Mouse (Mus musculus) brain, embryonic 14.5 days (tissue): Measurements from ENCODE around the gene Cftr. TPM values are rescaled to one million over a fixed set of nuclear protein-coding genes. Genes with fewer than 3 reads are reported as not detected.

Experiments
- DNase-seq: peaks from one replicate; pipeline ENCODE4 v3.0.0-alpha.2; 2011; ENCODE audit warnings: low read depth
- CTCF ChIP-seq: fragments of 200-500 bp; IDR thresholded peaks from 2 replicates; pipeline ENCODE4 v1.5.1; 2012; ENCODE audit warnings: inconsistent platforms, mild to moderate bottlenecking, moderate library complexity, borderline replicate concordance; ENCODE audit not compliant: insufficient read depth, insufficient read length; ENCODE audit errors: extremely low read depth
- POLR2A ChIP-seq: fragments of 200-500 bp; IDR thresholded peaks from 2 replicates; pipeline ENCODE4 v1.6.1; 2012; ENCODE audit warnings: mild to moderate bottlenecking, inconsistent platforms, borderline replicate concordance; ENCODE audit not compliant: poor library complexity, insufficient read depth, insufficient read length, severe bottlenecking; ENCODE audit errors: extremely low read depth
- polyA plus RNA-seq: library from polyadenylated mRNA; depleted of rRNA; stranded (reverse); fragments of >200 nt; gene quantifications from 2 replicates; pipeline ENCODE4 v1.2.3, GENCODE M21; 2012; rRNA removed

Gene Cftr
- polyA plus RNA-seq, 1 experiment, result 0.38 TPM

DNA sequence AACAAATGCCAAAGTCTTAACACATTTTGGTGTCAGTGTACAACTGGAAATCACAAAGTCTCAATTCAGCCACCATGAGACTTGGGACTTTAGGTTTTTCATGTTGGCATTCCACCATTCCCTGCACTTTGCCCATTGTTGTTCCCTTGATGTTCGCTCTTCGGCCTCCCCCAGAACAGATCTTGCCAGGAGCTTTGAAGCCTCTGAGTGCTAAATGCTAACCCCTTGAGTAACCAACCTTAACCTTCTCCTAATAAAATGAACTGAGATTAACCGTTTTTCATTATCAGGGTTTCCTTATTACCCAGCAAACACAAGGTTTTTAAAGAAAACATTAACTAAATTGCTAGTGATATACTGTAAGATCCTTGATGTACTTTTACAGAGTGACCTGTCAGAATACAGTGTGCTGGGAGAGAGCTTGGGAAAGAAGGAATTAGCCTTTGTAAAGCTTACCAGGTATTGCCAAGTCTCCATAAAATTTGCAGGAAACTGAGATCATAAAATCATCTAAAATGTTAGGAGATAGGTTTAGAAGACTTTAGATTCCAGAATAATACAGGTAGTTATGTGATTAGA, 144.0 kb downstream of the Cftr start:
- TF ChIP-seq CTCF (no peak), POLR2A (no peak)
- DNase-seq, result no peak

DNA sequence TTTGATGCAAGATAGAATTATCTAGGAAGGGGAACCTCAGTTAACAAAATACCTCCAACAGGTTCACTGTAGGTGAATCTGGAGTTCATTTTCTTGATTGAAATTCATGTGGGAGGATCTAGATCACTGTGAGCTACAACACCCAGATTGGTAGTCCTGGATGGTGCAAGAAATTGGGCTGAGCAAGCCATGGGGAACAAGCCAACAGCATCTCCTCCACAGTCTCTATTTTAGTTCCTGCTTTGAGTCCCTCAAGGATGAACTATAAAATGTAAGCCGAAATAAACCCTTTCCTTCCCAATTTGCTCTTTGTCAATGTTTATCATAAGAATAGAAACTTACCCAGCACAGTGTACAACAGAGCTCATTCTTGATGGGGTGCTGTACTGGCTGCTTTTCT, 152.5 kb downstream of the Cftr start:
- TF ChIP-seq CTCF, result no peak
- TF ChIP-seq POLR2A, result no peak
- DNase-seq, result no peak

GRCm38 (mm10) chr6:18335393-18335792, 164.9 kb downstream of the Cftr start:
- no peak for DNase-seq
- TF ChIP-seq POLR2A (no peak), CTCF (no peak)

- no peak for DNase-seq
- TF ChIP-seq POLR2A, result no peak
- no peak for TF ChIP-seq CTCF
These were observed 167.8 kb downstream of the Cftr start for GRCm38 (mm10) chr6:18338307-18338706.

- no peak for TF ChIP-seq POLR2A
- TF ChIP-seq CTCF, result no peak
- no peak for DNase-seq
These were observed 173.8 kb downstream of the Cftr start for GRCm38 (mm10) chr6:18344272-18344671.

- TF ChIP-seq CTCF (no peak), POLR2A (no peak)
- no peak for DNase-seq
These were observed 178.8 kb downstream of the Cftr start for GRCm38 (mm10) chr6:18349153-18349858.

- no peak for DNase-seq
- no peak for TF ChIP-seq CTCF
- TF ChIP-seq POLR2A, result no peak
These were observed 189.7 kb downstream of the Cftr start for GRCm38 (mm10) chr6:18360154-18360553.

- DNase-seq, result no peak
- no peak for TF ChIP-seq POLR2A
- TF ChIP-seq CTCF, result no peak
These were observed 190.5 kb downstream of the Cftr start for GRCm38 (mm10) chr6:18360955-18361354.

DNA sequence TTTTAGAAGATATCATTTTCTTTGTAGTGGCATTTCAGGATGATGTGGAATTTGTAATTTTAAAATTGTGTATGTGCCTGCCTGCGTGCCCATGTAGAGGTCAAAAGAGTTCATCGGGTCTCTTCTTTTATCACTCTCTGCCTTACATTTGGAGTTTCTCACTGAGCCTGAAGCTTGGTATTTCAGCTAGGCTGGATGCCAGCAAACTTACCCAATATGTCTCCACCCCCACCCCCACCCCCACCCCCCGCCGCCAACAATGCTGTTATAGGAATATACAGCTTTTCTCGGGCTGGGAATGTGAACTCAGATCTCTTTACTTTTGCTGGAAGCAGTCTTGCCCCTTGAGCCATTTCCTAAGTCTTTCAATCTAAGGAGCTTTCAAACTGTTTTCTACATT, 191.7 kb downstream of the Cftr start:
- TF ChIP-seq POLR2A, result no peak
- no peak for TF ChIP-seq CTCF
- no peak for DNase-seq

DNA sequence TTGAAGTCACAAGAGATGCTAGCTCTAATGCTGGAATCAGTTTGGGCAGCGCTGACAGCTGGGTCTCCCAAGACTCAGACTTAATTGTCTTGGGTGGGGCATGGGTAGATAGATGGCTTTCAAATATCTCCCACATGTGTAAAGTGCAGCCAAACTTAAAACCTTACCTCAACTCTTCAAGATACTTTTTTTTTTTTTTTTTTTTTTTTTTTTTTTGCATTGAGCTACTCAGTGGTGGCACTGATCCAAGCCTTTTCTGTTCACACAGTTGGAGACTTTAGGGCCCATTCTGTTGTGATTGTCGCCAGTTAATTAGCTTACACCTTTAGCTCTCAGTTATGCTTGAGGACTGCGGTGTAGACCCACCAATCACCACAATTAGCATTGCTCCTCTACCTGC, 198.6 kb downstream of the Cftr start:
- DNase-seq, result peak; percentile 46
- no peak for TF ChIP-seq POLR2A
- no peak for TF ChIP-seq CTCF

DNA sequence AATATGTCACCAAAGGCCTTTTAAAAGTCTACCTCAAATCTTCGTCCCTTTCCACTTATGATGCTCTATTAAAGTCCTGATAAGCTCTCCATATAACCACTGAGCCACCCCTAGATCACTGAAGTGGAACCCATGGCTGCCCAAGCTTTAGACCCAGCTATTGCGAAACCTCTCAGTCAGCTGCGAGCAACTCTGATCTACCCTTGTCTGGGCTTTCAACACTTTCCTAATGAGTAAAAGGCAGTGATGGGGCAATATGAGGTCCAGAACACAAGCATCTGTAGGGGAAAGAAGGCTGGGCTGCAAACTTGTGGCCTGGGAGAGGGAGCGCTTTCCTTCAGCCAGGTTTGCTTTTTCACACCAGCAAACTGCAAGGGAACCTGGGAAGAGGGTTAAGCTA, 199.2 kb downstream of the Cftr start:
- DNase-seq, result no peak
- no peak for TF ChIP-seq POLR2A
- no peak for TF ChIP-seq CTCF

Other genes starting within 250 kb of the Cftr start
- 0.24 and 0.41 TPM in 2 replicates for gene Wnt2, start 140.1 kb upstream of the Cftr start, polyA plus RNA-seq
- not detected in 2 replicates for gene Asz1, start 61.6 kb upstream of the Cftr start, polyA plus RNA-seq